Mouse (Mus musculus) embryonic fibroblast, embryonic 13.5 days (primary cell): ENCODE measurements around the gene Myo1e.

Source experiments
- CTCF ChIP-seq: IDR thresholded peaks from 2 replicates; pipeline ENCODE4 v1.5.1; 2011; ENCODE audit warnings: mild to moderate bottlenecking, control low read depth, low read length, moderate library complexity, borderline replicate concordance; ENCODE audit not compliant: insufficient read depth
- POLR2A ChIP-seq: IDR thresholded peaks from 2 replicates; pipeline ENCODE4 v1.6.1; 2011; ENCODE audit warnings: low read depth, mild to moderate bottlenecking, control low read depth, low read length, moderate library complexity

DNA sequence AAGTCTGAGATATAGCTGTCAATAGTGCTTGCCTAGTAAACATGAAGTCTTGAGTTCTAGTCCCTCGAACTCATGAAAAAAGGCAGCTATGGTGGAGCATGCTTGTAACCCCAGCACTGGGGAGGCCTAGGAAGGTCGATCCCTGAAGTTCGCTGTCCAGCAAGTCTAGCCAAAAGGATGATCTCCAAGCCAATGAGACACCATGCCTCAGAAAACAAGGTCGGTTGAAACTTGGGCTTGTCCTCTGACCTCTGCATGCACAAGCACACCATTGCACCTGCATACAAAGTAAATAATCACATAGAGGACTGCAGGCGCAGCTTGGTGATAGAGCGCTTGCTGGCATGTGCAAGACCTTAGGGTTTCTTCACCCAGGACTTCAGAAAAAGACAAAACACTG, 31.2 kb downstream of the Myo1e start:
- no peak for TF ChIP-seq POLR2A
- no peak for TF ChIP-seq CTCF
